Mouse (Mus musculus) frontal cortex, postnatal 14 days (tissue): ENCODE data around the gene Gm428.
"Not testable (repeated sequence)": the region's sequence is repeated elsewhere in the genome, so short reads cannot be mapped to it uniquely, and the experiment has no call there.

Experiments
- DNase-seq, 2 experiments: peaks; one replicate each; pipeline ENCODE4 v3.0.0; 2022; ENCODE audit warnings: low spot score in 2 of 2

Gm428 gene

GRCm38 (mm10) chr4:73683216-73683615 lies at the start of gene Gm428:
Gene Gm428, plus strand, starts transcription at chr4:73683516.
- DNase-seq = not testable (repeated sequence)

- not testable (repeated sequence) for DNase-seq
Measured at GRCm38 (mm10) chr4:73637821-73638220, 45.5 kb upstream of the Gm428 start, which contains the start of gene Gm11236. Gene Gm11236, plus strand, starts transcription at chr4:73638121.

- DNase-seq = not testable (repeated sequence)
Measured at GRCm38 (mm10) chr4:73661864-73662263, 21.5 kb upstream of the Gm428 start.

GRCm38 (mm10) chr4:73668054-73668453 lies 15.3 kb upstream of the Gm428 start, which contains the start of gene Gm11239:
Gene Gm11239, plus strand, starts transcription at chr4:73668354.
- not testable (repeated sequence) for DNase-seq

GRCm38 (mm10) chr4:73718761-73719160 lies 35.4 kb downstream of the Gm428 start:
- no peak for DNase-seq

- no peak for DNase-seq
Measured at GRCm38 (mm10) chr4:73719819-73720218, 36.5 kb downstream of the Gm428 start.
